Mouse (Mus musculus) MEL (cell line): ENCODE data around the gene Fam19a5. TPM values are rescaled to one million over a fixed set of nuclear protein-coding genes. Genes with fewer than 3 reads are reported as not detected.

ENCODE experiments used
- DNase-seq: peaks from one replicate; pipeline ENCODE4 v3.0.0; 2011; ENCODE audit warnings: low read depth, low spot score
- H3K27ac ChIP-seq: 2 replicates; pipeline ENCODE4 v1.5.1; 2012; ENCODE audit warnings: low read depth, mild to moderate bottlenecking, control low read depth, low read length, moderate library complexity; ENCODE audit not compliant: control insufficient read depth
- H3K27me3 ChIP-seq, 2 experiments: fragments of 150-350 bp in 1 of 2; sonication (generic) in 1 of 2; 2 replicates each; pipeline ENCODE4 v1.6.1; 2012; ENCODE audit warnings: low read length in 2 of 2, mild to moderate bottlenecking in 2 of 2, improper control_type of control experiment in 1 of 2, moderate library complexity in 1 of 2; ENCODE audit not compliant: insufficient read depth in 2 of 2, control insufficient read depth in 1 of 2
- H3K36me3 ChIP-seq, 2 experiments: 2 replicates each; pipeline ENCODE4 v1.6.1; 2012 to 2014; ENCODE audit warnings: low read length in 2 of 2, improper control_type of control experiment in 1 of 2, inconsistent platforms in 1 of 2, mild to moderate bottlenecking in 1 of 2; ENCODE audit not compliant: insufficient read depth in 2 of 2, control insufficient read depth in 1 of 2
- H3K4me1 ChIP-seq, 2 experiments: fragments of 150-350 bp in 1 of 2; sonication (generic) in 1 of 2; 2 replicates each; pipeline ENCODE4 v1.6.1; 2012; ENCODE audit warnings: low read length in 2 of 2, improper control_type of control experiment in 1 of 2, mild to moderate bottlenecking in 1 of 2; ENCODE audit not compliant: insufficient read depth in 2 of 2, control insufficient read depth in 1 of 2
- H3K4me3 ChIP-seq, 2 experiments: fragments of 150-350 bp in 1 of 2; sonication (generic) in 1 of 2; 2 replicates each; pipeline ENCODE4 v1.5.1; 2012; ENCODE audit warnings: low read depth in 2 of 2, low read length in 2 of 2, mild to moderate bottlenecking in 2 of 2, moderate library complexity in 2 of 2, control low read depth in 1 of 2, improper control_type of control experiment in 1 of 2; ENCODE audit not compliant: control insufficient read depth in 1 of 2, insufficient read depth in 1 of 2
- H3K79me2 ChIP-seq: 2 replicates; pipeline ENCODE4 v1.6.1; 2012; ENCODE audit warnings: mild to moderate bottlenecking, low read length, moderate library complexity; ENCODE audit not compliant: control insufficient read depth, poor library complexity, insufficient read depth
- H3K9ac ChIP-seq: 2 replicates; pipeline ENCODE4 v1.6.1; 2012; ENCODE audit warnings: low read depth, mild to moderate bottlenecking, control low read depth, low read length, moderate library complexity; ENCODE audit not compliant: control insufficient read depth, poor library complexity, severe bottlenecking
- H3K9me3 ChIP-seq: fragments of 150-350 bp; sonication (generic); replicated peaks from 2 replicates; pipeline ENCODE4 v1.6.1; 2012; ENCODE audit warnings: mild to moderate bottlenecking, low read length, improper control_type of control experiment, moderate library complexity; ENCODE audit not compliant: insufficient read depth
- BHLHE40 ChIP-seq: IDR thresholded peaks from 2 replicates; pipeline ENCODE4 v1.6.1; 2012; ENCODE audit warnings: low read depth, mild to moderate bottlenecking, inconsistent platforms, low read length, improper control_type of control experiment, borderline replicate concordance
- CTCF ChIP-seq, 3 experiments: IDR thresholded peaks in 2 of 3; conservative IDR thresholded peaks in 1 of 3; 2 replicates each; pipeline ENCODE4 v1.5.1; 2011 to 2012; ENCODE audit warnings: low read length in 3 of 3, low read depth in 2 of 3, mild to moderate bottlenecking in 2 of 3, improper control_type of control experiment in 1 of 3, inconsistent platforms in 1 of 3, mixed read lengths in 1 of 3, moderate library complexity in 1 of 3; ENCODE audit not compliant: control insufficient read depth in 1 of 3, insufficient read depth in 1 of 3, poor library complexity in 1 of 3, severe bottlenecking in 1 of 3
- ELF1 ChIP-seq: IDR thresholded peaks from 2 replicates; pipeline ENCODE4 v1.6.1; 2014; ENCODE audit warnings: low read depth, mild to moderate bottlenecking, inconsistent platforms, low read length, improper control_type of control experiment, moderate library complexity
- EP300 ChIP-seq, 2 experiments: IDR thresholded peaks; 2 replicates each; pipeline ENCODE4 v1.6.1; 2011; ENCODE audit warnings: improper control_type of control experiment in 2 of 2, low read length in 2 of 2, low read depth in 1 of 2, mild to moderate bottlenecking in 1 of 2
- GABPA ChIP-seq: IDR thresholded peaks from 2 replicates; pipeline ENCODE4 v1.6.1; 2012; ENCODE audit warnings: low read depth, mild to moderate bottlenecking, inconsistent platforms, low read length, improper control_type of control experiment, moderate library complexity
- MAX ChIP-seq: IDR thresholded peaks from 2 replicates; pipeline ENCODE4 v1.6.1; 2011; ENCODE audit warnings: low read length, improper control_type of control experiment
- MEF2A ChIP-seq: IDR thresholded peaks from 2 replicates; pipeline ENCODE4 v1.6.1; 2014; ENCODE audit warnings: low read depth, mild to moderate bottlenecking, inconsistent platforms, low read length, improper control_type of control experiment; ENCODE audit not compliant: poor library complexity, insufficient replicate concordance, severe bottlenecking; ENCODE audit errors: extremely low read depth
- MXI1 ChIP-seq: IDR thresholded peaks from 2 replicates; pipeline ENCODE4 v1.6.1; 2011; ENCODE audit warnings: mild to moderate bottlenecking, low read depth, low read length, improper control_type of control experiment
- MYB ChIP-seq: IDR thresholded peaks from 2 replicates; pipeline ENCODE4 v1.6.1; 2011; ENCODE audit warnings: mild to moderate bottlenecking, low read depth, low read length, improper control_type of control experiment
- MYC ChIP-seq: IDR thresholded peaks from 2 replicates; pipeline ENCODE4 v1.6.1; 2011; ENCODE audit warnings: low read depth, mild to moderate bottlenecking, low read length, improper control_type of control experiment, moderate library complexity
- POLR2AphosphoS2 ChIP-seq: IDR thresholded peaks from 2 replicates; pipeline ENCODE4 v1.6.1; 2011; ENCODE audit warnings: low read length, improper control_type of control experiment
- RAD21 ChIP-seq: IDR thresholded peaks from 2 replicates; pipeline ENCODE4 v1.6.1; 2011; ENCODE audit warnings: mild to moderate bottlenecking, low read depth, low read length, improper control_type of control experiment
- TCF12 ChIP-seq: IDR thresholded peaks from 2 replicates; pipeline ENCODE4 v1.6.1; 2014; ENCODE audit warnings: low read depth, mild to moderate bottlenecking, inconsistent platforms, low read length, improper control_type of control experiment, moderate library complexity
- USF1 ChIP-seq: IDR thresholded peaks from 2 replicates; pipeline ENCODE4 v1.6.1; 2014; ENCODE audit warnings: low read depth, mild to moderate bottlenecking, inconsistent platforms, low read length, improper control_type of control experiment, moderate library complexity
- ZKSCAN1 ChIP-seq: IDR thresholded peaks from 2 replicates; pipeline ENCODE4 v1.6.1; 2012; ENCODE audit warnings: low read depth, mild to moderate bottlenecking, inconsistent platforms, low read length, improper control_type of control experiment, moderate library complexity
- polyA plus RNA-seq, 2 experiments: library from polyadenylated mRNA; stranded (reverse) in 1 of 2; unstranded in 1 of 2; fragments of >175 nt in 1 of 2; fragments of >200 nt in 1 of 2; gene quantifications; 2 replicates each; pipeline versions ENCODE4 v1.2.1 to v1.2.4; 2012; ENCODE audit warnings: low replicate concordance in 2 of 2, low read depth in 1 of 2; ENCODE audit not compliant: insufficient read length in 2 of 2, insufficient read depth in 1 of 2, missing spikeins in 1 of 2
- total RNA-seq: library from RNA; depleted of rRNA; stranded (reverse); fragments of 300-350 nt; gene quantifications from 2 replicates; pipeline ENCODE4 v1.2.3, GENCODE M21; 2012

The Fam19a5 gene
- total and polyA plus RNA-seq, 3 experiments = not detected

DNA sequence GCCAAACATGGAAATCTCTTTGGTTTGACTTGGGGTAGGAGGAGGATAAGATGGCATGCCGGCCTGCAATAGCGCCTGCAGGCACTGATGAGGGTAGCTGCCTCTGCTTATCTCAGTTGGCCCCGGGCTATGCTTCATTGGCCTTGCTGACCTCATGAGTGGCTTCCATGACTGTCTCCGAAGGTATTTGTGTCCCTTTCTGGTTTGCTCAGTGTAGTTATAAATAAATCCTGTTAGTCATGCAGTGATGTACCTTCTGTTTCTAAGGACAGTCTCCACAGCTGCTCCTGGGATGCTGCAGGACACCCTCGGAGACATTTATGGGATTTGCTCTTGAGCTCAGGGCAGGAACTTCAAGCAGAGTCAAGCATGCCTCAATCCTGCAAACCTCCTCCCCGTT lies 115.6 kb downstream of the Fam19a5 start:
- Histone ChIP-seq H3K27ac (no peak overlapping the region), H3K9ac (no peak overlapping the region), H3K4me1 (no peaks in the 10 kb centered on the region), H3K36me3 (no peaks in the 10 kb centered on the region)
- no peak for DNase-seq
- TF ChIP-seq CTCF (IDR thresholded peaks at IDR 0.05 in 2 of 3, conservative IDR thresholded peaks at IDR 0.05 in 1 of 3; ENCODE audit: control insufficient read depth in 1 of 3, insufficient read depth in 1 of 3, low read depth in 2 of 3, low read length in 3 of 3, poor library complexity in 1 of 3, severe bottlenecking in 1 of 3) (no peak), MYB (no peak), BHLHE40 (no peak), MEF2A (no peak), TCF12 (no peak), MAX (no peak), MXI1 (no peak)
- TF ChIP-seq, all 39 proteins: peak for 0
- Histone ChIP-seq H3K79me2 (no peaks in the 10 kb centered on the region), H3K27me3 (no peaks in the 10 kb centered on the region), H3K9me3 (no peaks in the 10 kb centered on the region), H3K4me3 (no peak overlapping the region)

DNA sequence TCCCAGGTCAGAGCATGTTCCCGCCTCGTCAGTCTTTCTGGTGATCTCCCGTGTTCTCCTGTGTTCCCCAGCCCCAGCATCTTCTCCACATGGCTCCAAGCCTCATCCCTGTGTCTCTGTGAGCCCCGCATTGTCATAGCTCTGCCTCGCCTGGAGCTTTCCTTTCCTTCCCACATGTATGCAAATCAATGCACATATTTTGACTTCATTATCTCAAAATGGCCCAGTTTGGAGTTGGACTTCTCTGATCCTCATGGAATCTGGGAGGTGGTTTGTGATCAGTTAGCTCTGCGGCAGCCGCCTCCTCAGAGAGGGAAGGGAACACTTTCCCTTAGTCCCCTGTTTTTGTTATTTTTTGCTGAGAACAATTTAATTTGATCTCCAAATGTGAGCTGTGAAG lies 117.9 kb downstream of the Fam19a5 start:
- TF ChIP-seq POLR2AphosphoS2 (no peak), ZKSCAN1 (no peak), CTCF (IDR thresholded peaks at IDR 0.05 in 2 of 3, conservative IDR thresholded peaks at IDR 0.05 in 1 of 3; ENCODE audit: control insufficient read depth in 1 of 3, insufficient read depth in 1 of 3, low read depth in 2 of 3, low read length in 3 of 3, poor library complexity in 1 of 3, severe bottlenecking in 1 of 3) (no peak), MYC (no peak), EP300 (IDR thresholded peaks at IDR 0.05; ENCODE audit: low read depth in 1 of 2, low read length in 2 of 2) (no peak), GABPA (no peak), USF1 (no peak), RAD21 (no peak), ELF1 (no peak), MEF2A (no peak)
- no peak overlapping the region for H3K4me3 ChIP-seq
- no peak overlapping the region for H3K9ac ChIP-seq
- H3K9me3 ChIP-seq = no peaks in the 10 kb centered on the region
- no peaks in the 10 kb centered on the region for H3K4me1 ChIP-seq
- H3K79me2 ChIP-seq = no peaks in the 10 kb centered on the region
- no peak overlapping the region for H3K27ac ChIP-seq
- H3K36me3 ChIP-seq = no peaks in the 10 kb centered on the region
- H3K27me3 ChIP-seq = no peaks in the 10 kb centered on the region
- no peak for DNase-seq
